Mouse (Mus musculus): Measurements from ENCODE around the gene Naaladl2.

Naaladl2 gene

DNA sequence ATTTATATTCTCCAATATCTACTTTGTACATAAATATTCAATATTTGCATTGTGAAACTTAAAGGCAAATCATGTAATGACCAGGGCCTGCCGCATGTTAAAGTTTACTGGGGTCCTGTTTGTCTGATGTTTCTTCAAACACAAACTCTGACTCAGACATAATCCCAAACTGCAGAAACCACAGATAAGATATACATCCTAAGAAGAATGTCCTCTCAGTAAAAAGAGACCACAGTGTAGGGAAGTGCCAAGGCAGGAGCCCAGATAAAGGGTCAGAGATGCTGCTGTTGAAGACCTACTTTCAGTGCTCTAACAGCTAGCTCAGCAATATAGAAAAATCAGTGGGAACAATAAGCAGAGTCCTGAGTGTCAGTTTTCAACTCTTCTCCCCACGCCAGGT lies 201.9 kb downstream of the Naaladl2 start:
- no peak for DNase-seq (ENCODE audit: low read depth in 2 of 2, low spot score in 2 of 2)

DNA sequence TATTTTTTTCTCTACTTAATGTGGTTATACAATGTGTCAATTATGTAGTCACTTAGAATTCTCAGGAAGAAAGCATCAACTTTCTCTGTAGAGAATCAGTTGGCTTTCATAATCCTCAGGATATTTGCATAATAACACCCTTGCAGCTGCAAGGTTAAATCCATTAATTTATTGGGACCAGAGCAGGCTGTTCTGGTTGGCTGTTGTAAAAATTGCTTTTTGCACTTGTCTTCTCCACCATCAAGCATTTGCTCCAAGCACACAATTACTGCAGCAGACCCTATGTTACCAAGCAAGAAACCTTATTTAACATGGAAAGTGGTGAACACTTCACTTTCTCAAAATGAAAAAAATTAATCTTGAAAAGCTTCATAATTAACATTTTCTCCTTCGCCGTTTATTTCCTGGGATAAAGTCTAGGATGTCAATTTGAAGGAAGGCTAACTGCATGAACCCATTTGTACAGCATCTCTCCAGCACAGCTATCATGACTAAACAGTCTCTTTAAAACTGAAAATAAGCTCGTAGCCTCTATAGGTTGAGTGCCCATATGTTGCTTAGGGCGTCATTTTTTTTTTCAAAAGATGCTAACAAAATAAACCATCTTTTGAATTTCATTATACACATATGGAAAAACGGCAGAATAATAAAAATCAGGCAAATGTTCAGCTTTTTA lies 205.4 kb downstream of the Naaladl2 start:
- DNase-seq (ENCODE audit: low read depth in 2 of 2, low spot score in 2 of 2): no peak

DNA sequence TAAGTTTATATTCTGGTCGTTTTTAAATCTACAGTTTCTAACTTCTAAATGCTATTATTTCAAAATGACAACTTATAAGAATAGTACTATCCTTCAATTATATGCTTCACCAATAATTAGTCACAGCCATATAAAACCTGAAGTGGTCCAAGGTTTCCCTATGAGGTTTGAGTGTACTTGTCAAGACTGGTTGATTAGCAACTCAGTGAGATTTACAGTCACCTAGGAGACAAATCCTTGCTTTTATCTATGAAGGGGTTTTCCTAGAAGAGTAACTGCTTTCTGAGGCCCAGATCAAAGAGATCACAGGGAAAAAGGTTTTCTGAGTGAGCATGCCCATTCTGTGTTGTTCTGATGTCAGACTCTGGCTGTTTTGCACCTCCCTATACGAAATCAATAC lies 222.2 kb downstream of the Naaladl2 start:
- no peak for DNase-seq (ENCODE audit: low read depth in 2 of 2, low spot score in 2 of 2)

DNA sequence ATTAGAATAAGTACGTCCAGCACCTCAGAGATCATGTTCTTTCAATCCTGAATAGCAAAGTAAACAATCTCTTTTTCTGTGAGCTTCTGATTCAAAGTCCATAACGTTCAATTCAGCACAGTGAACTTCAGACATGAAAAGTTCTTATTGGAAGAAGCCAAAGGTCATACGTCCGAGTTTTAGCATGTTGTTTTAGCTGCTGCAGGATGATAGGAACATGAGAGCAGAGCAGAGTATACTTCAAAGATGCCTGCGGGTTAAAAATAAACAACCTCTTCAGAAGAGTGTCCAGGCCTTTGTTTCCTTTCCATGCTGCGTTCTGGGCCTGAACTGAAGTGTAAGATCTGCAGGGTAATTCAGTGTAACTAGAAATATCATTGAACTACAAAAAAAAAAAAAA lies 222.7 kb downstream of the Naaladl2 start:
- DNase-seq (ENCODE audit: low read depth in 2 of 2, low spot score in 2 of 2): no peak

DNA sequence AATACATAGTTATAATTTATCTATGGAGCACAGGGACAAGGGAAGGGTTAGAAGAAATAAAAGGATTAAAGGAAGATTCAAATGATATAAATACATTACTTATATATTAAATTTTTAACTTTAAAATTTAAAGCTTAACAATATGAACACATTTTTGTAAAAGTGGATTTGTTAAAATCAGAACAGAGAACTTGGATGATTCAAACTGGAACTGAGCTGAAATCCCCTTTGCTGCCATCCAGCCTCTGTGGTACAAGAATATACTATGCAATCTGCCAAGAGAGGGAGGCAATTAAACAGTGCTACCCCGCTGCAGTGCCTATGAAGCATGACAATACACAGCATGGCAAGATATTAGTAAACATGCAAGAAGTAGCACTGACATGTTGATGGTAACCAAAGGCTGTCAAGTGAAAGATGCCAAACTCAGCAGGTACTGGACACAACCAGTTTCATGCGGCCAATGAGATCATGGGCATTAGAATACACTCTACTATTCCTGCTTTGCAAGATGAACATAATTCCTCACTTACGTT lies 238.6 kb downstream of the Naaladl2 start:
- no peak for DNase-seq (ENCODE audit: low read depth in 2 of 2, low spot score in 2 of 2)

DNA sequence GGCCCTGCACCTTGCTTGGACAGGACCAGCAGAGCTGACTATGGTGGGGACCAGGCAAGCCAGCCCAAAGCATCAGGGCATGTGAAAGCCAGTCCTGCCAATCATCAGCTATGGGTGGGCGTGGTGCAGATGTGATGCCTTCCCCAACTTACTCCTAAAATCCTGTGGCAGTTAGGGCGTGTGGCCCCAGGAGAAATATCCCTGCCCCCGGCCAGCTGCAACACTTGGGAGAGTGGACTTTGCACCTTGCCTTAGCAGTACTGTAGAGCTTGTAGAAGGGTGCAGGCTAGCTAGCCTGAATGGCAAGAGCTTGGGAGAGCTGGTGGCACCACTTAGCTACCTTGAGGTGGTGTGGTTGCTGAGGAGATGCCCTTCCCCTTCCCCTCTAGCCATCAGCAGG lies 255.3 kb downstream of the Naaladl2 start:
- no peak for DNase-seq (ENCODE audit: low read depth in 2 of 2, low spot score in 2 of 2)

DNA sequence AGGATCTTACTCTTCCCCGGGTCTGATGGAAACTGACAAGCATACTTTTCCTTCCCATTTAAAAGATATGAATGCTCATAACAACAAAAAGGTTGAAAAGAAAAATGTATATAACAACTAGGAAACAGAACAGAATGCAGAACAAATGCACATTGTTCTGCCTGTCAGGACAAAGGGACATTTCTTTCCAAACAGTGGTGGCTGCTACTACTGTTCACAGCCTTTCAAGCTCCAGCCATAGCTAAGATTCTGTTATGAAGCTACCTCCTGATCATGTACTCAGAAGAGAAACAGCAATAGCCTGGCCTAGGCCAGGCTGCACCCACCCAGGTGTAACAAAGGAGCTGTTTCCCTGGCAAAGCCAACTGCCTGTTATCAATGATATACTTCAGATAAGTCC lies 271.8 kb downstream of the Naaladl2 start:
- DNase-seq (ENCODE audit: low read depth in 2 of 2, low spot score in 2 of 2): no peak

DNA sequence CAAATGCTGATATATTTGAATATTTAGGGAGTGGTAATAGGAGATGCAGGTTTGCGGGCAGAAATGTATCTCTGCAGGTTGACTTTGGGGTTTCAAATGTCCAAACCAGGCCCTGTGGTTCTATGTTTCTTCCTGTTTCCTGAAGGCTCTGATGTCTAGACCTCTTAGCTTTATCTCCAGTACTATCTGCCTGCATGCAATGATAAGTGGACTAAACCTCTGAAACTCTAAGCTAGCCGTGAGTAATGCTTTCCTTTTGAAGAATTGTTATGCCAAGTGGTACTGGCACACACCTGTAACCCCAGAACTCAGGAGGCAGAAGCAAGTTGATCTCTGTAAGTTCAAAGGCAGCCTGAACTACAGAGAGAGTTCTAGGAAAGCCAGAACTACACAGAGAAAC lies 291.1 kb downstream of the Naaladl2 start:
- DNase-seq (ENCODE audit: low read depth in 2 of 2, low spot score in 2 of 2): no peak

DNA sequence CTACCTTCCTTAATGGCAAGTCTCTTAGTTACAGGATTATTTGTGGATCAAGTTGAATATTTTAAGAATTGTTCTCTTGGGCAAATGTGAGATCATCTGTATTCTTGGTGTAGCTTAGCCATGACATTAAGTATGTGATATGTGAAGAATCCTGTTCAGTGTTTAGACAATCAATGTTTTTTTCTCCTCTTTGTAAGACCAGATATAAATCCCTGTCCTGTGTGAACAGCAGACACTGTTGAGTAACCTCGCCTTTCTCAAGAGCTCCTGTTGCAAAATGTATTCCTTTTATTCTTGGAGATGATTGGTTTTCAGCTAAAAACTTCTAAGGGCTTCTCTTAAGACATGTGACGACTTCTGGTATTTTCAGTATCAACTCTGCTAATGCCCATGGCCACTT lies 347.3 kb downstream of the Naaladl2 start:
- DNase-seq (ENCODE audit: low read depth in 2 of 2, low spot score in 2 of 2): no peak

DNA sequence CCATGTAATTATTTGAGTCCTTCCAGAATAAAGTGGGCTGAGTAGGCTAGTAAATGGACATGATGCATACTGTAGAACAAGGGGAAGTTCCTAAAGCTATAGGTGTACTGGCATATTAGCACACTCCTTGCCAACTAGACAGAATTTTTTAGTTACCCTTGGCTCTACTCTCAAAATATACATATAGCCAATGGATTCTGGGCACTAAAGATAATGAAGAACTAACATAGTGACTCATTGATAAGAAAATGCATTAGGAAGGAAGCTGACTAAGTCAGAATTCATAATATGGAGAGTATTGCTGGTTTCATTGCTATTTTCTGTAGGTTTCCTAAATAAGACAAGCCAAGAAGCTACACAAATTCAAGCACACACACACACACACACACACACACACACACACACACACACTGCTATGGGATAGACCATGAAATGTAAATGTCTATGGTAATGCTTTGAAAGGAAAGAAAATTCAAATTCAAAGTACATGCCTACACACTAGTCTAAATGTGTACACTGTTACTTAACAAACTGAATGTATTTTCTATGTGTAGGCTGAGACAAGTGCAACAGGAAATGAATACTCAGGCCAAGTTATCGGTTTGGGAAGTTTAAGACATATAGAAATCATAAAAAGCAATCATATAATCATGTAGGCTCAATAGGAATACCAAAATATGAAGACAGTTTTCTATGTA lies 356.5 kb downstream of the Naaladl2 start:
- no peak for DNase-seq (ENCODE audit: low read depth in 2 of 2, low spot score in 2 of 2)

DNA sequence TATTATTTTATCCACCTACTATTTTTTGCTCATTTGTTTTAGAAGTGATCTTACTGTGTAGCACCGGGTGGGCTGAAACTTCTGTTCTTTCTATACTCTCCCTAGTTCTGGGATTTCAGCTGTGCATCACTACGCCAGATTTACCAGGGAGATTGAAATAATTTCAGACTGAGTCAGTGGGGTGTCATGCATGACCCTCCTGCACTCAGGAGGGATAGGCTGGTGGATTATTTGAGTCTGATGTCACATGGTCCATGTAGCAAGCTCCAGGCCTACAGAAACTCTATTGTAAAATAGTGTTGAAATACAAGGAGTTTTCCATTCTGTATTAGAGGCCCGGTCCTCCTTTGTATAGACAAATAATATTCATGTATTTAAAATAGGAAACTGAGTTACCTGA lies 360.0 kb downstream of the Naaladl2 start:
- no peak for DNase-seq (ENCODE audit: low read depth in 2 of 2, low spot score in 2 of 2)

DNA sequence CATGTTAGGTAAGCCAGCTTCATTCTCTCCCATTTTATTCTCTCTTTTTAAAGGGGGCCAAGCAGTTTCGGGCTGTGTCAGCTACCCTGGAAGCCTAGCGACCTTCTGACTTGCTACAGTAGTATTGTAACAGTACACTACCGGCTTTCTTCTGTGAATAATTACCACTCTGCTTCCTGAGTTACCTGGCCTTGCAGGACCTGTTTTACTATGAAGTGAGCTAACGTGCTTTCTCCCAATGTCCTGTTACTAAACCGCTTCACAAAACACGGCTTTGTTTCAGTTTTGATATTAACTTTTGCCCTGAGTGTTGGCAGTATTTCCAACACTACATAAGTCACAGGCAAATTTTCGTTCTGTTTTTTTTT lies 360.6 kb downstream of the Naaladl2 start:
- DNase-seq (ENCODE audit: low read depth in 2 of 2, low spot score in 2 of 2): no peak

DNA sequence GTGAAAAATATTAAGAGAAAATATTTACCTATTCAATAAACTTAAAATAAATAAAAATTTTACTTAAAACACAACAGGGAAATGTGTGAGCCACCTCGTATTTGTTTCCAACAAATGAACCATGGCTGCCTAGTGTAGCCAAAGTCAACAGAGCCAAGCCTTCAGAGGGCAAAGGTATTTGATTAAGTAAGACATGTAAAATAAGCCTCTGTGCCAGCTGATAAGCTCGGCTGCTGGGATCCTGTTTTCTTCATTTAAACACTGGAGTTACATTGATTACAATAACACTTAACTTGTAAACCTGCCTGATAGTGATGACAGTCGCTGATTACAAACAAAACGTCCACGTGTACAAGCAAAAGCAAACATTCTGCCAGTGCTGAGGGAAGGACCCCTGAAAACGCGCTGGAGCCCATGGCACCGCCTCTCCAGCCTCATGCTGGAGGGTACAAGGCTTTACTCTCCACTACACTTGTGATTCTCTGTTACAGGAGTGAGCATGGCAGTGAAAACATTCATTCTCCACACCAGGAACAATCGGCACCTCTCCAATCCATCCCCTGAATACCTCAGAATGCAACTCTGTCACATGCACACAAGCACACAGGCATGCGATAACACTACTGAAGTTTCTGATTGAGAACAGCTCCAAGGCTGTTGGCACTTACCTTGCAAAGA lies 361.1 kb downstream of the Naaladl2 start:
- DNase-seq (ENCODE audit: low read depth in 2 of 2, low spot score in 2 of 2): no peak

DNA sequence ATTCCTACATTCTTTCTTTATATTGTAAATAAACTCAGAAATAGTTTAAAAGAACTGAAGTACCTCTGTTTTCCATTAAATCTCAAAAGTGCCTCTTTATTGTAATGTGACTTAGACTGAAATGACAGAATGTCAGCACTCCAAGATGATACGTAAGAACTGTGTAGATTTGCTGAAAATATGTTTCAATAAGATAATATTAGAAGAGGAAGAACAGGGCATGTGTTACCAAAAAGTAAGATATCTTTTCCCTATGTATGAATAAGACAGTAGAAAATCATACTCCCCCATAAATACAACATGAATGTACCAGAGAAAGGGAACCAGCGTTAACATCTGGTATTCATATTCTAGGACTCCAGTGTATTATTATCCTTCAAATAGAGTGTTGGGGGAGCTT lies 362.4 kb downstream of the Naaladl2 start:
- DNase-seq (ENCODE audit: low read depth in 2 of 2, low spot score in 2 of 2): no peak

DNA sequence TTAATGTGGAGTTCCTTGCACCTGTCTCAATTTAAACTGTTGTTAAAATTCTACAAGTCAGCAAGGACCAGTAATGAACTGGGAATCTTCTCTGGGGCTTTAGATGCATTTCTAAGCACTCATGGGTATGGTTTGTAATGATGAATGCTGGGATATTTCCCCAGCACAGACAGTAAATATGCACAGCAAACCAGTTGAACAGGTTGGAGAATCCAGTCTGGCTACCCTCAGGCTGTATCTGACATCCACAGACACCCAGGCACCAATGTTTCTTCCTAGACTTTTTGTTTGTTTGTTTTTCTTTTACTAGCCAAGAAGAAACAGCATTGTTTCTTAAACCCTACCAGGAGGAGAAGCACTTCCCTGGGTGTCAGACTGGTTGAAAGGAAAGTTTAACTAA lies 365.6 kb downstream of the Naaladl2 start:
- DNase-seq (ENCODE audit: low read depth in 2 of 2, low spot score in 2 of 2): no peak

DNA sequence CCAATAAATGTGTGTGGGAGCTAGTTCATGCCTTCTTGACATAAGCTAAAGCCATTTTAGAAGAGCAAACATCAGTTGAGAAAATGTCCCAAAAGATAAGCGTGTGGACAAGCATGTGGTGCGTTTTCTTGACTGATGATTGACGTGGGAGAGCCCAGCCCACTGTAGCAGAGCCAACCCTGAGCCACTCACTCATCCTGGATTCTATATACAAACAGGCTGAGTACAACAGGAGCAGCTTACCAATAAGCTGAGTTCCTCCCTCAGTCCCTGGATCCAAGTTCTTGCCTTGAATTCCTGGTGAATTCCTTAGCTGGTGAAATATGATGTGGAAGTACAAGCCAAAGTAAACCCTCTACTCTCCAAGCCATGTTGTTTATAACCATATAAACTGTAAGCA lies 395.0 kb downstream of the Naaladl2 start:
- no peak for DNase-seq (ENCODE audit: low read depth in 2 of 2, low spot score in 2 of 2)

DNA sequence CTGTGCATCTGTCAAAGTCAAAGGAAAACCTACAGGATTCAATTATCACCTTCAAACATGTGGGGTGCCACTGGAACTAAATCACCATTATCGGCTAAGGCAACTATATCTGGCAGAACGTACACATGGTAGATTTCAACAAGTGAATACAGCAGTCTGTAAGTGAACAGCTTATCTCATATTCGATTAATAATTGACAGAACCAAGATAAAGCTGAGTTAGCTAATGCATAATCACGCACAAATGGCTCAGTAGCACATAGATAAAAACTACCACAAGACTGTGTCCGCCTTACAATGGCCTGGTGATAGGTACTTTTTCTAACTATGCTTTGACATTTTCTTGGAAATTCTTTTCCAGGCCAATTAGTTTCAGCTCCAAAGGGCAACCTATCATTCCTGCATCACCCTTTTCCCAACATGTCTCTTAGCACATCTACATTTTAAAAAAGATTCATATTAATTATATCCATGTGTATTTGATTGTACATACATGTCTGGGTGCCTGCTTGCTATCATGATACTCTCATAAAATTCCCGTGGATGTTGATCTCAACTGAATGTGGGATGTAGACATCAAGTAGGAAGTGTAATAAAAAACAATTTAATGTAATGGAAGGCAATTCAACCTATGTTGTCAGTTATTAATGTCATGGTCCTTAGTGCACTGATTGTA lies 396.7 kb downstream of the Naaladl2 start:
- DNase-seq (ENCODE audit: low read depth in 2 of 2, low spot score in 2 of 2): no peak

DNA sequence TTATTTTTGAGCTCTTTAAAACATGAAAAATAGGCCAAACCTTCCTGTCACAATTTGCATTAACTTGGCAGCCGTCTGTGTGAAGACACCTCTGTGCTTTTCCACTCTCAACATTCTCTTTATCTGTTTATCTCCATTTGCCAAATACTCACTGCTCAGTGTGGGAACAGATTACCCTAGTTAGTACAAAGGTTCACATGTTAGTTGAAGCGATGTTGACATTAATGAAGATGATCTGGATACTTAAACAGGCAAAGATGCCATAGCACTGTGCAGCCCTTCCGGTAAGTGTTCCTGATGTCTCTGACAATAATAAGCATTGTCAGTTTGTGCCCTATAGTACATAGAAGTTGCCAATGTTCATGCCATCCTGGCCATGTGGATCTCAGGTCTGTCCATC lies 400.1 kb downstream of the Naaladl2 start:
- DNase-seq (ENCODE audit: low read depth in 2 of 2, low spot score in 2 of 2): no peak

DNA sequence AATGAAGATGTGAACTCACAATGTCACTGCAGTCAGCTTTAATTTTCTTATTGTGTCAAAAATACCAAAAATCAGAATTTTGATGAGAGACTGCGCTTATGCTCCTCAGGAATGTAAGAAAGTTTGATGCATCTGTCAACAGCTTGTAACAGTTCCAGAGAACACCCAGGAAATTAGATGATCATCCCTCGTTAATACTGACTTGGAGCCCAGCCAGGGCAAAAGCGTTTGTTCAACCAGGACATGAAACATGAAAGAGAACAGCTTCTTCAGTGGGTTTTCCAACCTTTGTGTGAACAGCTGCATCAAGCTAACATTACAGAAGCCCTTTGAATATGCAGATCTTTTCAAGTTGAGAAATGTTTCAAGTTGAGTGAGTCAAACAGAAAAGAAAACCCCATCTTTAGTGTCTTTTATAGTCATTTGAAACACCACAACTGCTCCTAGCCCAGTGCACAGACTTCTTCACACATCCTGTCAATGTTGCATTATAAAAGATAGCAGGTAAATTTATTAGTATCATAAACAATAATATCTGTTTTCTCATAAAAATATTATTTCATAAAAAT lies 424.8 kb downstream of the Naaladl2 start:
- DNase-seq (ENCODE audit: low read depth in 2 of 2, low spot score in 2 of 2): no peak

DNA sequence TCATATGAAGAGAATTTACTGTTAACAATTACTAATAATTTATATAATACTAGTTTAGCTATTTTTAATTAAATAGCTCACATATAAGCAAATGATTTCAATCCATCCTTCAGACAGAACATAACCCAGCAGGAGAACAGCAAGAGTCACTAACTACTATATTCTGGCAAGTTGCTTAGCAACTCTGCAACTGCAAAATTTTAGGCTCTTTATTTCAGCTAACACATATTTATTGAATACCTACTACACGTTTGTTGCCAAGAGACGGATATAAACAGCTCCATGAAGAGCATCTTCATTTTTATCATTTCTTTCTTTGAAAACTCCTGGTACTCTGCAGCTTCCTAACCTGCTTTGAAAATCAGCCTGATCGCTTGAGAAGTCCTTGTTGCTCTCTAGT lies 429.3 kb downstream of the Naaladl2 start:
- DNase-seq (ENCODE audit: low read depth in 2 of 2, low spot score in 2 of 2): no peak

DNA sequence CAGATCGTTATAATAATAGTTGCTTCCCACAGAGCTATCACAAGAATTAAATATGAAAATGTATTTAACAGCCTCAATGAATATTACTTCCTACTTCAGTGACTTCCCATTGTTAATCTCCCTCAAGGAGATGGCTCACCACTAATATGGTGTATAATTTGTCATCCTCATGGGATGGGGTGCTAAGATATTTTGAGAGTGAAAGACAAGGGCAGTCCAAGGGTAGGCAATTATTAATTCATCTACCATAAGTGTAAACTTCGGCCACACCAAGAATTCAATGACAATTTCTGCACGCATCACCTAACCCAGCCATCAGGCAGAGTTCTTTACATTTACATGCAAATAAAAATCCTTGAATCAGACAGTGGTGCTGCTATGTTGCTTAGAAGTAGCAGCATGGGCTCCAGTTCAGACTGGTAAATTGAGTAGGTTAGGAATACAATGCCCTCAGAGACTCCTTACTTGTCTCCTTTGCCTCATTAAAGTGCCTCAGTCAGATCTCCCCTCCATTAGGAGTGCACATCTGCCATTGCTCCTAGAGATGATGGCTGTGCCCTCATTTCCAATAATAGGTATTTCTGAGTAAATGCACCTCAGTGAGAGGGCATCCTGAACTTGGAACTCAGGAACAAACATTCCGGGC lies 438.2 kb downstream of the Naaladl2 start:
- no peak for DNase-seq (ENCODE audit: low read depth in 2 of 2, low spot score in 2 of 2)
